Mouse (Mus musculus) heart, embryonic 11.5 days (tissue): ENCODE results near the gene A530016L24Rik. TPM values are rescaled to one million over a fixed set of nuclear protein-coding genes. Genes with fewer than 3 reads are reported as not detected.
A peak's percentile ranks its signal among the peaks of the same experiment; 100 is the strongest.

ENCODE experiments used
- ATAC-seq: fragments of 200-750 bp; cut with Nextera tagmentation; replicated peaks from 2 replicates; pipeline ENCODE4 v1.8.0; 2017; ENCODE audit warnings: moderate library complexity; ENCODE audit not compliant: insufficient number of reproducible peaks, low FRiP score, low TSS enrichment
- H3K27ac ChIP-seq: fragments of 300-500 bp; sonication (generic); 2 replicates; pipeline ENCODE4 v1.5.1; 2014; ENCODE audit warnings: mild to moderate bottlenecking, low read depth, low read length
- H3K27me3 ChIP-seq: fragments of 300-500 bp; sonication (generic); 2 replicates; pipeline ENCODE4 v1.6.1; 2014; ENCODE audit warnings: mild to moderate bottlenecking, low read length, mixed read lengths; ENCODE audit not compliant: control insufficient read depth, insufficient read depth
- H3K36me3 ChIP-seq: fragments of 300-500 bp; sonication (generic); 2 replicates; pipeline ENCODE4 v1.6.1; 2014; ENCODE audit warnings: mild to moderate bottlenecking, low read length, moderate library complexity, mixed read lengths; ENCODE audit not compliant: control insufficient read depth, insufficient read depth
- H3K4me1 ChIP-seq: fragments of 300-500 bp; sonication (generic); 2 replicates; pipeline ENCODE4 v1.6.1; 2014; ENCODE audit warnings: low read length; ENCODE audit not compliant: control insufficient read depth, insufficient read depth
- H3K4me2 ChIP-seq: fragments of 300-500 bp; sonication (generic); 2 replicates; pipeline ENCODE4 v1.6.1; 2014; ENCODE audit warnings: mild to moderate bottlenecking, moderate library complexity
- H3K4me3 ChIP-seq: fragments of 300-500 bp; sonication (generic); 2 replicates; pipeline ENCODE4 v1.5.1; 2014; ENCODE audit warnings: low read depth, low read length
- H3K9ac ChIP-seq: fragments of 300-500 bp; sonication (generic); 2 replicates; pipeline ENCODE4 v1.6.1; 2014; ENCODE audit warnings: mild to moderate bottlenecking, low read depth, low read length, moderate library complexity
- H3K9me3 ChIP-seq: fragments of 300-500 bp; sonication (generic); replicated peaks from 2 replicates; pipeline ENCODE4 v1.6.1; 2016; ENCODE audit warnings: low read length; ENCODE audit not compliant: control insufficient read depth
- WGBS: fragments of 180-500 bp; shearing (Covaris S2); extraction: QIAGEN DNeasy Blood & Tissue Kit; methylation state at CpG from one replicate; pipeline ENCODE4 v1.1.7; 2014; ENCODE audit not compliant: insufficient replicate concordance; 5-methylcytosine and 5-hydroxymethylcytosine counted together
- polyA plus RNA-seq: library from polyadenylated mRNA; unstranded; fragments of >200 nt; fragmentation: Nextera tagmentation; extraction: Ambion mirVana; gene quantifications from 2 replicates; pipeline ENCODE4 v1.2.1, GENCODE M21; 2014

A530016L24Rik gene
- polyA plus RNA-seq, 1 experiment from 2014 or later: 8.7 TPM

GRCm38 (mm10) chr12:112507264-112507663 lies 18.0 kb downstream of the A530016L24Rik start:
- WGBS: 62% methylated on average over 4 of the region's 4 CpGs

GRCm38 (mm10) chr12:112507984-112508383 lies 18.7 kb downstream of the A530016L24Rik start:
- H3K4me2 ChIP-seq: no peak overlapping the region
- no peak overlapping the region for H3K4me3 ChIP-seq
- no peaks in the 10 kb centered on the region for H3K36me3 ChIP-seq
- 68% methylated on average over 3 of the region's 3 CpGs for WGBS
- peaks cover 53% of the 10 kb centered on the region for H3K27me3 ChIP-seq
- no peak overlapping the region for H3K9ac ChIP-seq
- no peaks in the 10 kb centered on the region for H3K9me3 ChIP-seq
- H3K4me1 ChIP-seq: peaks cover 16% of the 10 kb centered on the region
- ATAC-seq: no peak
- H3K27ac ChIP-seq: no peak overlapping the region

More at GRCm38 (mm10) chr12:112507264-112507663, 18.0 kb downstream of the A530016L24Rik start:
- Histone ChIP-seq H3K4me2 (no peak overlapping the region), H3K4me1 (peaks cover 23% of the 10 kb centered on the region), H3K27ac (no peak overlapping the region), H3K4me3 (no peak overlapping the region), H3K27me3 (peaks cover 53% of the 10 kb centered on the region), H3K9me3 (no peaks in the 10 kb centered on the region), H3K36me3 (no peaks in the 10 kb centered on the region), H3K9ac (no peak overlapping the region)
- ATAC-seq: no peak

GRCm38 (mm10) chr12:112510365-112510732 lies 21.1 kb downstream of the A530016L24Rik start:
- H3K4me2 ChIP-seq: peak overlapping the region; percentile 91
- no peaks in the 10 kb centered on the region for H3K9me3 ChIP-seq
- H3K27ac ChIP-seq: no peak overlapping the region
- 16% methylated on average over 7 of the region's 7 CpGs for WGBS
- no peak overlapping the region for H3K9ac ChIP-seq
- H3K27me3 ChIP-seq: peaks cover 57% of the 10 kb centered on the region
- H3K4me1 ChIP-seq: peaks cover 8% of the 10 kb centered on the region; the same call in 1 of the 2 replicates
- H3K36me3 ChIP-seq: no peaks in the 10 kb centered on the region
- no peak overlapping the region for H3K4me3 ChIP-seq
- ATAC-seq: no peak

- H3K4me1 ChIP-seq: peaks cover 8% of the 10 kb centered on the region; the same call in 1 of the 2 replicates
- 0 out of 2 replicates have a peak, but pooled peaks have one; percentile 60 for ATAC-seq
- no peaks in the 10 kb centered on the region for H3K36me3 ChIP-seq
- peaks cover 53% of the 10 kb centered on the region for H3K27me3 ChIP-seq
- no peak overlapping the region for H3K9ac ChIP-seq
- 1% methylated on average over 62 of the region's 62 CpGs for WGBS
- H3K27ac ChIP-seq: no peak overlapping the region
- H3K4me2 ChIP-seq: peak overlapping the region; percentile 91
- H3K4me3 ChIP-seq: peak overlapping the region; percentile 44
- H3K9me3 ChIP-seq: no peaks in the 10 kb centered on the region
These were observed 21.6 kb downstream of the A530016L24Rik start for GRCm38 (mm10) chr12:112510733-112511372.

- WGBS: 44% methylated on average over 3 of the region's 3 CpGs
- Histone ChIP-seq H3K4me3 (no peak overlapping the region), H3K36me3 (no peaks in the 10 kb centered on the region), H3K4me2 (no peak overlapping the region), H3K9me3 (no peaks in the 10 kb centered on the region), H3K27me3 (peaks cover 21% of the 10 kb centered on the region), H3K27ac (no peak overlapping the region), H3K9ac (no peak overlapping the region), H3K4me1 (peaks cover 28% of the 10 kb centered on the region)
- ATAC-seq: no peak
These were observed 25.6 kb downstream of the A530016L24Rik start for GRCm38 (mm10) chr12:112514897-112515296.

GRCm38 (mm10) chr12:112516697-112517337 lies 27.6 kb downstream of the A530016L24Rik start, which contains the start of gene Tmem179:
TSS of gene Tmem179 (minus strand) at chr12:112516747.
- WGBS: 20% methylated on average over 14 of the region's 14 CpGs
- Histone ChIP-seq H3K27me3 (peaks cover 8% of the 10 kb centered on the region), H3K9ac (no peak within 1 kb of the TSS), H3K4me1 (peaks cover 22% of the 10 kb centered on the region), H3K9me3 (no peaks in the 10 kb centered on the region), H3K4me3 (no peak within 1 kb of the TSS), H3K4me2 (peak within 1 kb of the TSS; percentile 38), H3K27ac (peak within 1 kb of the TSS; percentile 80; the same call in 1 of the 2 replicates), H3K36me3 (no peaks in the 10 kb centered on the region)
- peak; percentile 66 for ATAC-seq

- peak overlapping the region; percentile 80 for H3K27ac ChIP-seq
- peak; percentile 67; the same call in 1 of the 2 replicates for ATAC-seq
These were observed 28.9 kb downstream of the A530016L24Rik start for GRCm38 (mm10) chr12:112518105-112518504.

GRCm38 (mm10) chr12:112533758-112534157 lies 44.5 kb downstream of the A530016L24Rik start:
- Histone ChIP-seq H3K9me3 (no peaks in the 10 kb centered on the region), H3K9ac (no peak overlapping the region), H3K27me3 (peaks cover 14% of the 10 kb centered on the region), H3K27ac (no peak overlapping the region), H3K36me3 (no peaks in the 10 kb centered on the region), H3K4me3 (no peak overlapping the region), H3K4me1 (0 out of 2 replicates have a peak, but pooled peaks cover 3% of the 10 kb centered on the region), H3K4me2 (no peak overlapping the region)
- no peak for ATAC-seq
- 64% methylated on average over 4 of the region's 4 CpGs for WGBS

More at GRCm38 (mm10) chr12:112518105-112518504, 28.9 kb downstream of the A530016L24Rik start:
- WGBS: 6% methylated on average over 4 of the region's 4 CpGs
- H3K9ac ChIP-seq: no peak overlapping the region
- H3K36me3 ChIP-seq: no peaks in the 10 kb centered on the region
- H3K4me3 ChIP-seq: no peak overlapping the region
- H3K4me2 ChIP-seq: peak overlapping the region; percentile 38
- H3K27me3 ChIP-seq: peaks cover 4% of the 10 kb centered on the region; the same call in 1 of the 2 replicates
- H3K9me3 ChIP-seq: no peaks in the 10 kb centered on the region
- H3K4me1 ChIP-seq: peaks cover 22% of the 10 kb centered on the region
